Mouse (Mus musculus) stomach, embryonic 16.5 days (tissue): ENCODE measurements around the gene Matn1. TPM values are rescaled to one million over a fixed set of nuclear protein-coding genes. Genes with fewer than 3 reads are reported as not detected.

Experiments used
- polyA plus RNA-seq: library from polyadenylated mRNA; unstranded; fragments of >200 nt; fragmentation: Nextera tagmentation; extraction: Ambion mirVana; gene quantifications from 2 replicates; pipeline ENCODE4 v1.2.1, GENCODE M21; 2015

Gene Matn1
- polyA plus RNA-seq, 1 experiment from 2014 or later = 0.06 TPM

Other genes starting within 250 kb of the Matn1 start
- 23.2 and 25.2 TPM in 2 replicates for gene Sdc3, start 151.8 kb upstream of the Matn1 start, polyA plus RNA-seq
- 47.9 and 50.5 TPM in 2 replicates for gene Laptm5, start 31.3 kb upstream of the Matn1 start, polyA plus RNA-seq